Mouse (Mus musculus): Measurements from ENCODE around the gene Zfp609. TPM values are rescaled to one million over a fixed set of nuclear protein-coding genes. Genes with fewer than 3 reads are reported as not detected.
A peak's percentile ranks its signal among the peaks of the same experiment; 100 is the strongest.

Gene Zfp609
- 7.2 and 8.1 TPM in 2 replicates for polyA plus RNA-seq (2015; fragmentation: Nextera tagmentation; extraction: Ambion mirVana)

DNA sequence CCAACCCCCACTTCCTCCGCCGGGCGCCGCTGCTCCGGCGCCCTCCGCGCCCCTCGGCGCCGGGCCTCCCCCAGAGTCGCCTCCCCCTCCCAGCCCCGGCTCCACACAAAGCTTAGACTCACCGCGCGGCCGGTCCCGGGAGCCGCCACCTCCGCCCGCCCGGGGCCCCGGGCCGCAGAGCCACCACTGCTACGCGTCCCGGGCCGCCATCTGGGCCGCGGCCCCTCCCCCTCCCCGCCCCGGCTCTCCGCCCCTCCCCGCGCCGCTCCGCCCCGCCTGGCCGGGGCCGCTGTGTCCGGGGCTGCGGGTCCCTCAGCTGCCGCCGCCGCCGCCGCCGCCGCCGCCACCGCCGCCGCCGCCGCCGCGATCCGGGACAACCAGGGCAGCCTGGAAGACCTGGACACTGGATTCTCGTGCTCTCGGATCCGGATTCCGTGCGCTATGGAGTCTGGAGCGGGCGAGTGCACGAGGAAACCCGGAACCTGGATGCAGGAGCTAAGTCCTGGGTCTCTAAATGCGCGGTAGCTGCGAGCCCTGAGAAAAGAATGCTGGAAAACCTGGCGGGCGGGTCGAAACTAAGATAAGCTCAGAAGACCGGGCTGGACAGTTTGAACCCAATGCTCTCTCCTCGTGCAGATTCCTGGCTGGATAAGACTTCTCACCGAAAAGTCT, at the start of gene Zfp609:
Gene Zfp609, minus strand, starts transcription at position 221 of the 672 bp plus-strand sequence.
- Histone ChIP-seq H3K4me1 (peaks cover 44% of the 10 kb centered on the region), H3K27ac (peak within 1 kb of the TSS; percentile 98), H3K9ac (peak within 1 kb of the TSS; percentile 97), H3K9me3 (no peaks in the 10 kb centered on the region), H3K4me2 (replicated peaks) (peak within 1 kb of the TSS; percentile 80), H3K27me3 (no peaks in the 10 kb centered on the region), H3K36me3 (0 out of 2 replicates have a peak, but pooled peaks cover under 1% of the 10 kb centered on the region), H3K4me3 (peak within 1 kb of the TSS; percentile 86)
- ATAC-seq (ENCODE audit: low FRiP score, low read depth): peak; percentile 92
- WGBS: under 1% methylated on average over 44 of the region's 76 CpGs

DNA sequence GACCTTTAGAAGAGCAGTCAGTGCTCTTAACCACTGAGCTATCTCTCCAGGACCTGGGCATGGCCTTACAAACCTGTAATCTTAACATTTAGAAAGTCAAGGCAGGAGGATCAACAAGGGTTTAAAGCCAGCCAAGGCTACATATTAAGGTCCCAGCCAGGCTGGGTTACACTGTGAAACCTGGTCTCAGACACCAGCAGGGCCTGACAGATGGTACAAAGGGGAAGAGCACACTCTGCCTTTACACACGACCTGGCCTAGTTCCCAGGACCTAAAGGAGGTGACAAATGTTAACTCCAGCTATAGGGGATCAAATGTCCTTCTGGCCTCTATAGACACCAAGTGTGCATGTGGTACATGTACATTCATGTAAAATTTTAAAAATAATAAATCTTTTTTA, 32.3 kb upstream of the Zfp609 start:
- Histone ChIP-seq H3K9ac (no peak overlapping the region), H3K27me3 (no peaks in the 10 kb centered on the region), H3K27ac (no peak overlapping the region), H3K4me2 (replicated peaks) (no peak overlapping the region), H3K9me3 (no peaks in the 10 kb centered on the region), H3K36me3 (peaks cover 69% of the 10 kb centered on the region), H3K4me1 (no peaks in the 10 kb centered on the region), H3K4me3 (no peak overlapping the region)
- ATAC-seq (ENCODE audit: low FRiP score, low read depth): no peak
- WGBS: 52% methylated on average over 1 of the region's 1 CpGs

DNA sequence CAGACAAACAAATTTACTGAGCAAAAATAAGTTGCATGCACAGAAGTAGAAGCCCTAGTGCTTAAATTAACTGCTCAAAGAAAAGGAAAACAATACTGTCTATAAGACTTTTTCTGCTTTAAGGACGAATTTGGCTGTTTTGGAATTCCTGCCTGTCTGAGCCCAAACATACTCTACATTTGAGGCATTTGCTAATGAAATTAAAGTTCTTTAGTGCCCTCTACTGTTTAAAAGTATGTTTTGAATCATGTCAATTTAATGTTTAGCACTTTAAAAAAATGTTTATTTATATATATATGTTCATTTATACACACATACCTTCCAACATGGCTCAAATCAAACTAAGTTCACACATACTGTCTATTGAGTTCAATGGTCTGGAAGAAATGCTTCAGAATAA, 22.8 kb upstream of the Zfp609 start:
- no peaks in the 10 kb centered on the region for H3K27me3 ChIP-seq
- H3K4me3 ChIP-seq: no peak overlapping the region
- peaks cover 8% of the 10 kb centered on the region for H3K4me1 ChIP-seq
- no peak for ATAC-seq (ENCODE audit: low FRiP score, low read depth)
- H3K9ac ChIP-seq: no peak overlapping the region
- 18% methylated on average over 1 of the region's 1 CpGs for WGBS
- H3K9me3 ChIP-seq: no peaks in the 10 kb centered on the region
- no peak overlapping the region for H3K4me2 ChIP-seq (replicated peaks)
- peaks cover 34% of the 10 kb centered on the region for H3K36me3 ChIP-seq
- no peak overlapping the region for H3K27ac ChIP-seq

DNA sequence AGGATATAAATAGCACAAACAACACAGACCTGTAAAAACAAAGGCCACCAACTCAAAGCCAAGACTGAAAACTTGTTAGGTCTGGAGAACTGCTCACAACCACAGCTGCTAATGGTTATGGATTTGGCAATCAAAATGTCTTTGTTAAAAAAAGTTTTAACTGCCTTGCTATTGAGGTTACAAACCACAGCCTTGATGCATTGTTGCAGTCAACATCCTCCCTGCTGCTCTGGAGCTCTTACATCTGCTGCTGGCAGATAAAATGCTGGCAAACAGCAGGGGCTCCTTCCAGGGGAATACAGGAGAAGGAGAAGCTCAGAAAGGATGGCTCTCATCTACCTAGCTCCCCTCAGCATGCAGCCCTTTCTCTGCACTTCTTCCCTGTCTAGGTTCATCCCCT, 20.8 kb upstream of the Zfp609 start:
- H3K27me3 ChIP-seq: no peaks in the 10 kb centered on the region
- no peak for ATAC-seq (ENCODE audit: low FRiP score, low read depth)
- peaks cover 32% of the 10 kb centered on the region for H3K36me3 ChIP-seq
- H3K4me2 ChIP-seq (replicated peaks): no peak overlapping the region
- H3K27ac ChIP-seq: peak overlapping the region; percentile 23; the same call in 1 of the 2 replicates
- no peaks in the 10 kb centered on the region for H3K9me3 ChIP-seq
- H3K4me3 ChIP-seq: no peak overlapping the region
- peaks cover 8% of the 10 kb centered on the region for H3K4me1 ChIP-seq
- no peak overlapping the region for H3K9ac ChIP-seq

DNA sequence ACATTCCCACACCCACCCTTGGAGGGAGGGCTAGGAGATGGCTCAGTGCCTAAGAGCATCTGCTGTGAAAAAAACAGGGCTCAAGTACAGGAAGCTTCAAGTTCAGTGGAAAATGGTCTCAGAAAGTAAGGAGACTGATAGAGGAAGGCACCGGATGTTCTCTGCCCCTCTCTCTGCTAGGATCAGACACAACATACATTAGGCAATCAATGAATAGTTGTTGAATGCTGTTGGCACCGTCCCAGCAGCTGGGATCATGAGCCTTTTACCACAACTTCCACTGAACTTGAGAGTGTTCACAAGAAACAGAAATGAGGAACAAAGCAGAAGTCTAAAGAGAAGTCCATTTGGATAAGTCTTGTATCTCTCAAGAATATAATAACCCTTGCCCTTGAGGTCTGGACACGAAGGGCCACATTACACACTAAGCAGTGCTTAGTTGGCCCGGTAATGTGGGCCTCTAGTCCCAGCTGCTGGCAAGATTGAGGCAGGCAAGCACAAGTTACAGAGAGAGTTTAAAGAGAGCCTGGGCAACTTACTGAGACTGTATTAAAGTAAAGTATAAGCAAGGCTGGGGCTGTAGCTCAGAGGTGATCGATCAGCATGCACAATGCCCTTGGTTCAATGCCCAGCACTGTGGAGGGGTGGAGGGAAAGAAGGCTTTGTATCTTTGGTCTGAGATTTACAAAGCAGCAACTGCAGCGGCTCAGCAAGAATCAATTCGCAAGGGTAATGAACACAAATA, 17.2 kb upstream of the Zfp609 start:
- Histone ChIP-seq H3K27me3 (no peaks in the 10 kb centered on the region), H3K9ac (no peak overlapping the region), H3K27ac (no peak overlapping the region), H3K4me1 (peaks cover 8% of the 10 kb centered on the region), H3K4me3 (no peak overlapping the region), H3K4me2 (replicated peaks) (no peak overlapping the region), H3K9me3 (no peaks in the 10 kb centered on the region), H3K36me3 (peaks cover 28% of the 10 kb centered on the region)
- no peak for ATAC-seq (ENCODE audit: low FRiP score, low read depth)
- WGBS: 83% methylated on average over 7 of the region's 7 CpGs

DNA sequence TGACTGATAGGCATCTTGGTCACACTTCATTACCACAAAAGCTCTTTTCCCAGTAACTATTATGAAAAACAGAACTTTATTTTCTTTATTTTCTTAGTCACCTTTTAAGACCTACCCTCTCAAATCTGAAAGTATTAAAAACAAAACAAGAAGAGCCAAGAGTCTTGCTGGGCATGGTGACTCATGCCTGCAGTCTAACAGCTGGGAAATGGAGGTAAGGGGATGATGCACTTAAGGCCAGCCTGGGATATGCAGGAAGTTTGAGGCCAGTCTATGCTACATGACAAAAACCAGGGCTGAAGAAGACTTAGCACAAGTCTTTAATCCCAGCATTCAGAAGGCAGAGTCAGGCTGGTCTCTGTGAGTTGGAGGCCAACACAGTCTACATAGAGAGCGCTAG, 12.5 kb upstream of the Zfp609 start:
- WGBS: 98% methylated on average over 1 of the region's 1 CpGs
- H3K36me3 ChIP-seq: peaks cover 40% of the 10 kb centered on the region

DNA sequence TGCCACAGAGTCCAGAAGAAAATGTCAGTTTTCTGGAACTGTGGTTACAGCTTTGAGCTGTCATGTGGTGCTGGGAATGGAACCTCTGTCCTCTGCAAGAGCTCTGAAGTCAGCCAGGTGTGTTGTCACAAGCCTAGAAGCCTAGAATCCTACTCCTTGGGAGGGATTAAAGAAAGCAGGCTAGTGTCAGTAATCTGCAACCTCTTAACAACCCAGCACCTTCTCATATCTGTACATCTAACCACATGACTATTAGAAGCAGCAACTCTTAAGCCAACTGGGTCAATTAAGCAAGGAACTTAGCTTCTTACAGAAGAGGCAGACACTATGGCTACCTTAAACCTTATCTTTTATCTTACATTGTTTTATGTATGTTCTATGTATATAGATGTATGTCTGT, 9.6 kb upstream of the Zfp609 start:
- ATAC-seq (ENCODE audit: low FRiP score, low read depth): no peak
- Histone ChIP-seq H3K27me3 (no peaks in the 10 kb centered on the region), H3K9me3 (no peaks in the 10 kb centered on the region), H3K4me2 (replicated peaks) (no peak overlapping the region), H3K9ac (no peak overlapping the region), H3K36me3 (peaks cover 32% of the 10 kb centered on the region), H3K27ac (no peak overlapping the region), H3K4me1 (0 out of 2 replicates have a peak, but pooled peaks cover 4% of the 10 kb centered on the region), H3K4me3 (no peak overlapping the region)

More for the DNA sequence above, 12.5 kb upstream of the Zfp609 start:
- H3K4me1 ChIP-seq: no peaks in the 10 kb centered on the region
- no peak overlapping the region for H3K4me2 ChIP-seq (replicated peaks)
- no peak overlapping the region for H3K9ac ChIP-seq
- H3K9me3 ChIP-seq: no peaks in the 10 kb centered on the region
- H3K27me3 ChIP-seq: no peaks in the 10 kb centered on the region
- no peak for ATAC-seq (ENCODE audit: low FRiP score, low read depth)
- H3K4me3 ChIP-seq: no peak overlapping the region
- no peak overlapping the region for H3K27ac ChIP-seq

DNA sequence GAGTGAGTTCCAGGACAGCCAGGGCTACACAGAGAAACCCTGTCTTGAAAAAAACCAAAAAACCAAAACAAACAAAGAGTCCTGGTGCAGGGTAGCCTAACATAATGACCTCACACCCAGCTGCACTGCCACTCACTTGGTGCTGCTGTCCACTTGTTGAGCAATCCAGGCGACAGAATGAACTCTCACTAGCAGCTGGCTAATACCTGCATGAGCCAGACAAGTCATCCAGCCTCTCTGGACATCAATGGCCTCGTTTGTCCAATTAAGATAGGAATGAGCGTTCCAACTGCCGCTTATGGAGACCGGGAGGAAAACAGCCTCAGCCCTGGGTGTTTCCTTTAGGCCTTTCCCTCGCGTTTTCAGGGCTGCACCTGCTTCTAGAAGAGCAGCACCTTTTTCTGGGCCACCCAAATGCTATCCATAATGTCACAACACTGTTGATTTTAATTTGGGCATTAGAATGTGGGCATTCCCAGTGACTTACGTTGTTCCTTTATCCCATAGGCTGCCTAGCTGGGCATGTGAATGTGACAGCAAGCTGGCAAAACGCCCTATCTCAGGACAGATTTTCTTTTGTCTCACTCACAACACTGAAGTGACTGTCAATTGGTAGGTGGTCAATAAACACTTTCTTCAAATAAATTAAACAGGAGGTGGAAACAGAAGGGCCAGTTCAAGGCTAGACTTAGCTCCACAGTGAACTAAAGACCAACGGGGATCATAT, 7.4 kb upstream of the Zfp609 start:
- WGBS: 74% methylated on average over 10 of the region's 10 CpGs
- H3K4me3 ChIP-seq: no peak overlapping the region
- ATAC-seq (ENCODE audit: low FRiP score, low read depth): no peak

DNA sequence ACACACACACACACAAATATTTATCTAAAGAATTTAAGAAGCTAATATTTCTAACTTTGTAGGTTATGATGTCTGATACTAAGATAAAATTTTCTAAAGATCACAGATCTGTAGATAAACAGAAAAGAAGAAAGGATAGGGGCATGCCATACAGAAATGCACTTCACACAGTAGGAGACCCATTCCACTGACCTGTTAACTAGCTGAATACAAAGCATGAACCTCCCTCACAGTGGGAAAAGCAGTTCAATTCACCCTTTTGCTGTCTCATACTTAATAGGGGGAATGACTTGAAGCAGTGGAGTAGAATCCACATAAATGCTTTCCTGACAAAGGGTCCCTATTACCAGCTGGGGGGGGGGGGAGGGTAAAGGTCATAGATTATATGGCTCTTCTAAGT, 6.3 kb upstream of the Zfp609 start:
- Histone ChIP-seq H3K27ac (no peak overlapping the region), H3K36me3 (peaks cover 19% of the 10 kb centered on the region), H3K9ac (no peak overlapping the region), H3K27me3 (no peaks in the 10 kb centered on the region), H3K9me3 (no peaks in the 10 kb centered on the region), H3K4me1 (peaks cover 8% of the 10 kb centered on the region), H3K4me3 (no peak overlapping the region), H3K4me2 (replicated peaks) (no peak overlapping the region)
- no peak for ATAC-seq (ENCODE audit: low FRiP score, low read depth)

More for the DNA sequence above, 7.4 kb upstream of the Zfp609 start:
- H3K9ac ChIP-seq: no peak overlapping the region
- H3K4me2 ChIP-seq (replicated peaks): no peak overlapping the region
- H3K9me3 ChIP-seq: no peaks in the 10 kb centered on the region
- 0 out of 2 replicates have a peak, but pooled peaks cover 4% of the 10 kb centered on the region for H3K4me1 ChIP-seq
- H3K27me3 ChIP-seq: no peaks in the 10 kb centered on the region
- H3K27ac ChIP-seq: no peak overlapping the region
- peaks cover 23% of the 10 kb centered on the region for H3K36me3 ChIP-seq

DNA sequence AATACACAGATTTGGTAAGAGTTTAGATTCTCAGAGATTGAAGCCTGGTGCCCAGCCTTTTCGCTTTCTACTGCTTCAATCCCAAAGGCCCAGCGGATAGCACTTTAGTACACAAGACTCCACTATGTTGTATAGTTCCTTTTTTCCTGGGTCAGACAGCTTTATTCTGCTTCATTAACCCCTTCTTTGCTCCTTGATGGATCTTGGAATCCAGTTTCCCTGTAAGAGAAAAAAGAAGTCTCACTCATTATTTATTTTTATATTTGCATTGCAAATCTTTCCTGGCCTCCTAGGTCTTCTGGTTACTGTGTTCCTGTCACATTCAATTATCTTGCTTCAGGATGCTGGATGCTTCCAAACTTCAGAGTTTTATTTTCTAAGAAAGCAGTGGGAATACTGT, 5.9 kb upstream of the Zfp609 start:
- H3K27me3 ChIP-seq: no peaks in the 10 kb centered on the region
- H3K4me3 ChIP-seq: no peak overlapping the region
- peaks cover 14% of the 10 kb centered on the region for H3K36me3 ChIP-seq
- 85% methylated on average over 2 of the region's 2 CpGs for WGBS
- no peak overlapping the region for H3K9ac ChIP-seq
- H3K4me2 ChIP-seq (replicated peaks): no peak overlapping the region
- no peak overlapping the region for H3K27ac ChIP-seq
- no peak for ATAC-seq (ENCODE audit: low FRiP score, low read depth)
- H3K9me3 ChIP-seq: no peaks in the 10 kb centered on the region
- H3K4me1 ChIP-seq: peaks cover 12% of the 10 kb centered on the region

DNA sequence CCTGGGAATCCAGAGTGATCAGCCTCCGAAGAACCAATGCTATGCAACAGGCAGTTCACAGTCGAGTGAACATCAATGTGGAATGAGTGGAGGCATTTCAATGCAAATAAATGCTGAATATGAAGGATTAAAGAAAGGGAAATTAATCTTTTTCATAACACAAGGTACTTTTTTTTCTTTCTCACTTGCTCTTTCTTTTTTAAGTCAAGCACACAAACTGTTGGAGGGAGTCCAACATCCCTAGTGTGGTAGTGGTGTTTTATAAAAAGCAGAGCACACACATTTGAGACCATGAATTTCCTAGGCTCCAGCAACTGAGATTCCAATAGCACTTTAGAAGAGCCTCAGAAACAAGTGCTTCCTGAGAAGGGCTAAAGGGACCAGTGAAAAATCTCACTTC, 4.7 kb upstream of the Zfp609 start:
- Histone ChIP-seq H3K27ac (no peak overlapping the region), H3K4me3 (no peak overlapping the region), H3K4me2 (replicated peaks) (no peak overlapping the region), H3K9ac (no peak overlapping the region), H3K9me3 (no peaks in the 10 kb centered on the region), H3K27me3 (no peaks in the 10 kb centered on the region), H3K36me3 (peaks cover 9% of the 10 kb centered on the region; the same call in 1 of the 2 replicates), H3K4me1 (peaks cover 13% of the 10 kb centered on the region)
- ATAC-seq (ENCODE audit: low FRiP score, low read depth): no peak
- 85% methylated on average over 2 of the region's 2 CpGs for WGBS

DNA sequence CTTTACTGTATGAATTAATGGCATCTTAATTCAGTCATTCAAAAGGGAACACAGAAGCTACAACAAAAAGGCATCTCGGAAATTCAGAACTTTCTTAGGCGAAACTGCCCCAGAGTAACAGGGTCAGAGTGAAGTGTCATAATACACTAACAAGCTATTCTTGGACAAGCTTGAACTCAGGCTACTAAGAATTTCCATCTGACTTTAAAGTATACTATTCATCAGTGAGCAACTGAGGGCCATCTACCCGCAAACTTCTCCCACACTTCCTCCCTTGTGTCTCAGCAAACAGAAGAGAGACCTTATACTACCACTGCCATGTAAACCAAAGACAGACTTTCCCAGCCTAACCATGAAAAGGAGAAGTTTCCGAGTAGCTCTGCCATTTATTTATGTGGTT, 3.8 kb upstream of the Zfp609 start:
- no peak for ATAC-seq (ENCODE audit: low FRiP score, low read depth)
- WGBS: 85% methylated on average over 4 of the region's 4 CpGs
- Histone ChIP-seq H3K9ac (no peak overlapping the region), H3K4me1 (peaks cover 17% of the 10 kb centered on the region), H3K9me3 (no peaks in the 10 kb centered on the region), H3K4me3 (no peak overlapping the region), H3K36me3 (peaks cover 6% of the 10 kb centered on the region; the same call in 1 of the 2 replicates), H3K27ac (no peak overlapping the region), H3K27me3 (no peaks in the 10 kb centered on the region), H3K4me2 (replicated peaks) (no peak overlapping the region)

All from limb, embryonic 13.5 days (tissue).